Mouse (Mus musculus): ENCODE measurements around the gene Kctd11.
"Not testable (repeated sequence)": the region's sequence is repeated elsewhere in the genome, so short reads cannot be mapped to it uniquely, and the experiment has no call there.

The Kctd11 gene

DNA sequence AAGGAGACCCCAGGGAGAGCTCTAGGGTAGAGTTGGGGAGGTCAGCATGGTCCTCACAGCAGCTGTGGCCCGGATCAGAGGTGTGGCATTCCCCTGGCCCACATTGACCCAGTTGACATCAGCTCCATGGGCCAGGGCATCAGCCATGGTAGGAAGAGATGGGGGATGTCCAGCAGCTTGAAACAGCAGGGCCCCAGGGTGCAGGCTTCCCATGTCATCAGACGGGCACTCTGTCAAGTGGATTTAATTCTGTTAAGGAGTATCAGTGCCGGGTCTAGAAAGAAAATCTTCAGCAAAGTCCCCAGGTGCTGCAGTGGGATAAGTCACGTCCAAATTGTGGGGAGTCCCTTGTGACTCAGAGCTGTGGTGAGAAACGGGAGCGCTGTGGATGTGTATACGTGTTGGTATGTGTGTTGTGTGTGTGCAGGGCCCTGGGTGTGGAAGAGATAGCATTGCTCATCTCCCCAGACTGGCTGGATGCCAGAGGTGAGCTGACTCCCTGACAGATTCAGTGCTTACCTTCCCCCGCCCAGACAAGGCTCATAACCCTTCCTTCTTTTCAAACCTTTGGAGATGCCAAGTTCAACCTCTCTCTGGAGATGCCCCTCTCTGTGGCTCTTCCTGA, 2.4 kb upstream of the Kctd11 start:
- in situ Hi-C loops (cut with MboI; ENCODE audit: unreplicated experiment in 2 of 2), result loop anchor here (5.0 kb wide), 1 partner anchor 39 kb away; the partner anchor contains the start of gene Eif5a (in 2 of the 2)

DNA sequence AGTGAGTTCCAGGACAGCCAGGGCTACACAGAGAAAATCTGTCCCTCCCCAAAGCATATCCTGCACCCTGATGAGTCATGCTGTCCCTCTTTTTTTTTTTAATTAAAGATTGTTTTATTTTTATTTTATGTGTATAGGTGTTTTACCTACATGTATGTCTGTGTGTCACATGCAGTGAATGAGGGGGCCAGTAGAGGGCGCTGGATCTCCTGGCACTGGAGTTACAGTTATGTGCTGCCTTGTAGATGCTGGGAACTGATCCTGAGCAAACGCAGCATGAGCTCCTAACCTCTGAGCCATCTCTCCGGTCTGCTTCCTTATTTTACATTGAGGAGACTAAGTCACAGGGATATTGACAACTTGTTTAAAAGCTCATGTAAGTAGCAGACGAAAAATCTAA, 1.9 kb upstream of the Kctd11 start:
- in situ Hi-C loops (cut with MboI; ENCODE audit: unreplicated experiment in 2 of 2), result loop anchor here (5.0 kb wide), 1 partner anchor 39 kb away; the partner anchor contains the start of gene Eif5a (in 2 of the 2)

DNA sequence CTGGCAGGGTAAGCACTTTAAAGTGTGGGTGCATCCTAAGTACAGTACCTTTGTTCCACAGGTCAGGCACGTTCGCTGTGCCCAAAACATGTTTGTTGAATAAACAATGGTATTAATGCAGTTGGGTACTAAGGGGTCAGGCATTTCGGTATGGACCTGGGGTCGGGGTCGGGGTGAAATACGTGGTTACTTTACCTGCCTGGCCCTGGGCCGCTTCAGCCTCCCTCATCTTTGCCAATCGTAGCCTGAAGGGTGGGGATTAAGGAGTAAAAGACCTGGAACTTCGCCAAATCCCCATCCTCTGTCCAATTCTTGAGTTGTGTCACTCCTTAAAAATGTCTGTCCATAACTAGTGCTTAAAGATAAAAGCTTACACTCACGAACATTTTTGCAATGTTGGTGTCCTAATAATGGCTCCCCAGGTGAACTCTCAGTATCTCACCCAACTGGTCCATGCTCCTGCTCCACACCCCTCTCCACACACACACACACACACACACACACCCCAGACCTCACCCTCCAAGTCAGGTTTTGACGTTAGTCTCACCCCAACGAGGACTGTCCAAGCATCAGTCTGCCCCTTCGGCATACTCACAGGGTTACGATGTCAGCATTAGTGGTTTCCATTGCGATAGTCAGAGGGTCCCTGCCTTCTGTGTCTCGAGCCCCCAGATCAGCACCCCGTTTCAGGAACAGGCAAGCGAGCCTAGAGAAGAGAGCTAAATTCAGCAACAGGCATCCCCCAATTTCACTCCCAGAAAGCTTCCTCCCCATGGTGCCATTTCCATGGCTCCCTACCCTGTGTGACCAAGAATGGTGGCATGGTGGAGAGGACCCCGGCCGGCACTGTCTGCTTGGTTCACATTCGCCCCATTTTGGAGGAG, 823 bp upstream of the Kctd11 start:
- in situ Hi-C loops (cut with MboI; ENCODE audit: unreplicated experiment in 2 of 2), result loop anchor here (5.0 kb wide), 1 partner anchor 40 kb away; the partner anchor contains the start of gene Eif5a (in 2 of the 2)

DNA sequence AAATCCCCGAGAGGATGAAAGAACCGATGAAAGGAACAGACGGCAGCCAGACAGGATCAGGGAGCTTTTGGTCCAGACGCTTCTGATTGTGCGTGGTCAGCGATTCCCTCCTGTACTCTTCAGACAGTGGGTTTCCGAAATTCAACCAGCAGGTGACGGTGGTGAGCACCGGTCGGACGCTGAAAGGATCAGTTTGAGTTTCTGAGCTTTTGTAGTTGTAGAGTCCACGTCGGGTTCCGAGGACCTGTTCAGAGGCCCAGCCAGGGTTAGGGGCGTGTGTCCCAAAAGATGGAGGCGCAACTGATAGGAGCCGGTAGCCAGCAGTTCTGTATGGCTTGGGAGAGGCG, 727 bp downstream of the Kctd11 start:
- in situ Hi-C loops (cut with MboI; ENCODE audit: unreplicated experiment in 2 of 2), result loop anchor here (5.0 kb wide), 1 partner anchor 42 kb away; the partner anchor contains the start of gene Eif5a (in 2 of the 2)

DNA sequence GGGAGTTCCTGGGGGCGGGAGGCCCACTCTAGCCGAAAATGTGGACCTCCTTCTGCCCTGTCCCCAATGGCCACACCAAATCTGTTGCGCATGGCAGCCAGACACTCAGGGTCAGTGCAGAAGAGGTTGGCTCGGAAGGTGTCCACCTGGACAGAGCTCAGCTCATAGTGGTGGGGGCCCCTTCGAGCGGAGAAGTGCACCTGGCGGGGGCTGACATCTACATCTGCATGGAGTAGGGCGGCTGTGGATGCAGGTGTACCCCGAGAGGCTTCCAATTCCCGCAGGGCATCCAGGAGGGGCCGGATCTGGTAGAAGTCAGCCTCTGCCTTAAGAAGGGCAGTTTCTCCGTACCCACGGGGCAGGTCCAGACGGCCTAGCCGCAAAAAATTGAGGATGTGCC, 1.5 kb downstream of the Kctd11 start:
- in situ Hi-C loops (cut with MboI; ENCODE audit: unreplicated experiment in 2 of 2), result loop anchor here (5.0 to 10.0 kb wide), 9 partner anchors 43 to 335 kb away; partner anchors contain the start of genes Eif5a (in 2 of the 2), Senp3 (in 2 of the 2), Fgf11 (in 1 of the 2) and Polr2a (in 1 of the 2)

DNA sequence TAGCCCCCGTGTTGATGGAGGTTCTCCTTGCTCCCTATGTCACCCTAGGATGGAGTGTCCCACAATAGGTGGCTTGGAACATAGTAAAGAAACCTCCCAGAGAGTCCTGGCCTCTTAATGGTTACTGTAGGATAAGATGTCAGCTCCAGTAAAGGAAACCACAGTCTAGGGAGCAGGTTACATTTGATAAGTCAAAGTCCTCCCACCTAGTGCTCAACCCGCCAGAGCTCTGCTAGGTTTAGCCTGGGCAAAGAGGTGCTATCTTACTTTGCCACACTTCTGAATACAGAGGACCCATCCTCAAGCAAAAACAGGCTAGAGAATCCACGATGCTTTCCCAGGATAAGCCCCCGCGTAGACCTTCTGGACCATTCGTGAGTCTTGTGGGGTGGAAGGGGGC, 2.3 kb downstream of the Kctd11 start:
- in situ Hi-C loops (cut with MboI; ENCODE audit: unreplicated experiment in 2 of 2), result loop anchor here (5.0 to 10.0 kb wide), 8 partner anchors 72 to 336 kb away; partner anchors contain the start of genes Senp3 (in 2 of the 2), Fgf11 (in 1 of the 2), Polr2a (in 1 of the 2) and Sat2 (in 1 of the 2)

DNA sequence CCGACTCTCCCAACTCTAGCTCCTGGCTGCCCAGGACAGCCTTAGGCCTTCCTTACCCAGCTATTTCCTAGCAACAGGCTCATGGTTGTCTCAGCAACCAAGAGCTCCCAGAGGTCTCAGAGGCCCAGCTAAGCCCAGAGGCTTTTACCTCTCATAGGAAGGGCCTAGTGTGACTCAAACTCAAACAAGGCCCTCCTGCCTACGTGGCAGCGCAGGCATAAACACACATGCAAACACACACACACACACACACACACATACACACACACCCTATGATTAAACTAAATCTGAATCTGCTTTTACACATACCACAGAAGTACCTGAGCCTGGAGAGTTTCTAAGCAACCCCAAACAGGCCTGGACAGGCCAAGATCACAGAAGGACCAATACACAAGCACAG, 2.8 kb downstream of the Kctd11 start:
- in situ Hi-C loops (cut with MboI; ENCODE audit: unreplicated experiment in 2 of 2), result loop anchor here (5.0 to 10.0 kb wide), 8 partner anchors 71 to 336 kb away; partner anchors contain the start of genes Senp3 (in 2 of the 2), Fgf11 (in 1 of the 2), Polr2a (in 1 of the 2) and Sat2 (in 1 of the 2)

DNA sequence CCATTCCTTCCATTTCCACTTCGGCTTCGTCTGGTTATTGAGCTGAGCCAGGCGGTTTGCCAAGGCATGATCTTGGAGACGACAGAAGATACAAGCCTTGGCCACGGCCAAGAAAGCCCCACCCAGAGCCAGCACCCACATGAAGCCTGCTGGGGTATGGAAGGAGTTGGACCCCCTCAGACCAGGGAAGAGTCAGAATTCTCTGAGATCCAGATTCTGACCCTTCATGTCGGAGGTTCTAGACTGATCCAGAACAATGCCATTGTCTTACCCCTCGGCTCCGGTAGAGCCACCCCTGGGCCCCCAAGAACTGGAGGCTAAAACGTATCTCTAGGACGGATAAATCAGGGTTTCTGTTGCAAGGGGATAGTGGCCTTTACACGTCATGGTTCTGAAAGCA, 3.3 kb downstream of the Kctd11 start, which contains the start of gene Tmem95:
Gene Tmem95 (minus strand): TSS at position 141 of the 400 bp plus-strand sequence.
- in situ Hi-C loops (cut with MboI; ENCODE audit: unreplicated experiment in 2 of 2), result loop anchor here (5.0 to 10.0 kb wide), 8 partner anchors 71 to 337 kb away; partner anchors contain the start of genes Senp3 (in 2 of the 2), Fgf11 (in 1 of the 2), Polr2a (in 1 of the 2) and Sat2 (in 1 of the 2)

DNA sequence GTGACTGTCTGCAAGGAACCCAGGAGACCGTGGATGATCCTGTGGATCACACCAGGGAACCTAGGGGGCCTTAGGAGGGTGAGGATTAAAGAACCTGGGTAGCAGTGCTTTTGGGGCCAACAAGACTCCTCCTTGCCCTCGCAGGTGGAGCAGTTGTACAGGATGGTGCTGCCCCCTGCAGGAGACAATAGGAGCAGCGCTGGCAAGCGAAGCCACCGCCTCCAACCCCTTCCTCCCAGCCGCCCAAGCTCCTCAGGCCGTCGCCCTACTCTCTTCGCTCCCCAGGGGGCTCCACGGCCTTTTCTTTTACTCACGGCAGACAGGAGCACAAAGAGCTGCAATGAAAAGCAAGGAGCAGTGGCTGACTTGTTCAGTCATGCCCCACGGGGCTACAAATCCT, 4.3 kb downstream of the Kctd11 start:
- in situ Hi-C loops (cut with MboI; ENCODE audit: unreplicated experiment in 2 of 2), result loop anchor here (5.0 to 10.0 kb wide), 8 partner anchors 70 to 338 kb away; partner anchors contain the start of genes Senp3 (in 2 of the 2), Fgf11 (in 1 of the 2), Polr2a (in 1 of the 2) and Sat2 (in 1 of the 2)

DNA sequence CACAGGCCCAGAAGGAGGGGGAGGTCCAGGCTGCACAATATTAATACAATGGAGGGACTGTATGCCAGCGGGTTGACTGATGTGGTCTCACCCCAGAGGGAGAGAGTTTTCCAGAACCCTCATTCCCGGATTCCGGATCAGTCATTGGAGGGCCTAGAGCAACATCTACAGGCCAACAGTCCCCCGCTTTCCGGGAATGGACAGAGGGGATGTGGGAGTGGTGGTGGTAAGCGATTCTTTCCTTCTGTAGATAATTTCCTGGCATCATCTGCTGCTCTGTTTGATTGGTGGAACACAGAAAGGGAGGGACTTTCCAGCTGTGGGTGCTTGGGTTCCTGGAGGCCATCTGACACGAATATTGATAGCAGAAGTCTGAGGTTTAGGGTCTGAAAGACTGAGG, 5.0 kb downstream of the Kctd11 start:
- in situ Hi-C loops (cut with MboI; ENCODE audit: unreplicated experiment in 2 of 2), result loop anchor here (5.0 to 10.0 kb wide), 8 partner anchors 69 to 339 kb away; partner anchors contain the start of genes Senp3 (in 2 of the 2), Fgf11 (in 1 of the 2), Polr2a (in 1 of the 2) and Sat2 (in 1 of the 2)

DNA sequence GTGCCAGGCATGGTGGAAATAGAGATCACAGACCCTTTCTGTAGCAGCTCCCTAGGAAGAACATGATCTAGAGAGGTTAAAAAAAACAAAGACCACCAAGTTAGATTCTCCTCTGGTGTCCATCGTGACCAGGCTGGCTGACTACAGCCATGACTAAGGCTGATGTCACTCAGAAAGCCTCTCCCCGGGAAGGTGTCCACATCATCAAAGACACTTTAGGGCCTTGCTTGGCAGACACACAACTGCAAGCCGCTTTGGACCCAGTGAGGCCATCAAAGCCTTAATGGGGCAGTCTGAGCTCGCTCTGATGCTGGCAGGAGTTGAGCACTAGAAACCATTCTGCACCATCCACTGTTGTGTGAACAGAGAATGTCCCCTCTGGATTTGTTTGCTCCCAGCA, 8.8 kb downstream of the Kctd11 start:
- in situ Hi-C loops (cut with MboI; ENCODE audit: unreplicated experiment in 2 of 2), result loop anchor here in 1 of 2 experiments (10.0 kb wide), 2 partner anchors 248 to 342 kb away; partner anchors contain the start of genes Sat2 and Slc16a11

DNA sequence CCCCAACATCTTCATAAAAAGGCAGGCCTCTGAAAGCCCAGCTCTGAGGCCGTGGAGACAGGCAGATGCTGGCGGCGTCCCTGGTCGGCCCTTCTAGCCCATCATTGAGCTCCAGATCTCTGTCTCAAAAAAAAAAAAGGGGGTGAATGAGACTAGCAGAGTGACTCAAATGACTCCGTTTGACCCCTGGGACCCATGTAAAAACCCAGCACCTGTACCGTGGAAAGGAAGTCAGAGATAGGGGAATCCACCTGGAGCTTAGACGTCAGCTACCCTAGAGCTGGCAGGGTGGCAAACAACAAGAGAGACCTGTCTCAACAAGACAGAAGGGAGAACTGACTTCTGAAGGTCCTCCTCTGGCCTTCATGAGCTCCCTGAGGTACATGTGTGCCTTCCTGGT, 9.4 kb downstream of the Kctd11 start:
- in situ Hi-C loops (cut with MboI; ENCODE audit: unreplicated experiment in 2 of 2), result loop anchor here in 1 of 2 experiments (10.0 kb wide), 2 partner anchors 247 to 343 kb away; partner anchors contain the start of genes Sat2 and Slc16a11

DNA sequence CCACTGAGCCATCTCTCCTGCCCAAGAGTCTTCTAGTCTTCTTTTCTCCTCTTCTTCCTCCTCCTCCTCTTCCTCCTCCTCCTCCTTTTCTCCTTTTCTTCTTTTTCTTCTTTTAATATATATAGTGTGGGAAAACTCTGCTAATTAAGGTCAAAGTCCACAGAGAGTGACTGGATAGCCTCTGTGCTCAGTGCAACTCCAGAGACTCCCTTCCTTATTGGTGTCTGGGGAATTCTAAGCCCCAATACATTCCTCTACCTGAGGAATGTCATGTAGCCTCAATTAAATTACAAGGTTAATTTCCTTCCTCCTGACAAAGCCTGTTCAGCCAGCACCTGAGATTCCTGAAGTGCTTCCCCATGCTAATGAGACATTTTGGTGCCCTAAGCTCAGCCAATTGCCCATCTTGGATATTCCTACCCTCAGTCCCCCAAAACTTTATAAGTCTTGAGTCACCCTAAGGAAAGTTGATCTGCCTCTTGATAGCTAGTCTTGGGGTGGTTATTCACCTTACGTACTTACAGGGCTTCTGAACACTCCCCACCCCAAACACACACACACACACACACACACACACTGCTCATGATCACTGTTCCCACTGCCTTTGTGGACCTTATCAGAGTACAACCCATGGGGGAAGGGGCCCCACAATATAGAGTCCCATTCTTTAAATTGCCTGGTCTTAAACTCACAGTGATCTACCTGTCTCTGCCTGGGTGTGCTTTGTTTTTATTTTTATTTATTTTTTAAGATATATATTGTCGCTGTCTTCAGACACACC, 10.7 kb downstream of the Kctd11 start:
- in situ Hi-C loops (cut with MboI; ENCODE audit: unreplicated experiment in 2 of 2), result loop anchor here in 1 of 2 experiments (10.0 kb wide), 2 partner anchors 246 to 344 kb away; partner anchors contain the start of genes Sat2 and Slc16a11

DNA sequence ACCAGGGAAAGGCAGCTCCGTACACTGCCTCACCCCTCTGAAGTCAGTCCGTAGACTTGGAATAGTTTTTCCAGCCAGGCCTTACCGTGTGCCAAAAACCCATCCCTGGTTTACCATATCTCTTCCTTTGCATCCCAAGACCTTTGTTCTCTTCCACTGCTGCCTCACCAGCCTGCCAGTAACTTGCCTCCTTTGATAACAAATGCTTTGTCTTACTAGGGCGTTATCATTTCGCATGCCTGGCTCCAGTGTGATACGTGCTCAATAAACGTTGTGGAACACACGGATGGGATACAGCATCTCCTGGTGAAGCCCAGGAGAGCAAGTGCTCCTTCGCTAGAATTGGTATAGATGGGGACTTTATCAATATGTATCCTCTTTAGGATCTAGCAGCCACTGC, 13.9 kb downstream of the Kctd11 start:
- in situ Hi-C loops (cut with MboI; ENCODE audit: unreplicated experiment in 2 of 2), result no loop called here

DNA sequence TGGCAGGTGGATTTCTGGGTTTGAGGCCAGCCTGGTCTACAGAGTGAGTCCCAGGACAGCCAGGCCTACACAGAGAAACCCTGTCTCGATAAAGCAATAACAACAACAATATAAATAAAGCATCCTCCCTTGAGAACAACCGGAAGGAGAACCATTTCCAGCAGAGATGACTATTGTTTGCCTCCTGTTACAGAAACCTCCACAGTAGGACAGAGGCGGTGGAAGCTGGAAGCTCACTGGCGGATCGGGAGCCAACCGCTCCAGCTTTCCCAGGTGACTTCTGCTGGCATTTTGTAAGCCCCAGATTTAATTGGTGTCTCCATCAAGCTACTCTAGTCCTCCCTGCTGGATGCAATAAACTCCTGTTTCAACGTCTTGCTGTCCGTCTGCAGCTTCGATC, 15.6 kb downstream of the Kctd11 start:
- in situ Hi-C loops (cut with MboI; ENCODE audit: unreplicated experiment in 2 of 2), result no loop called here

DNA sequence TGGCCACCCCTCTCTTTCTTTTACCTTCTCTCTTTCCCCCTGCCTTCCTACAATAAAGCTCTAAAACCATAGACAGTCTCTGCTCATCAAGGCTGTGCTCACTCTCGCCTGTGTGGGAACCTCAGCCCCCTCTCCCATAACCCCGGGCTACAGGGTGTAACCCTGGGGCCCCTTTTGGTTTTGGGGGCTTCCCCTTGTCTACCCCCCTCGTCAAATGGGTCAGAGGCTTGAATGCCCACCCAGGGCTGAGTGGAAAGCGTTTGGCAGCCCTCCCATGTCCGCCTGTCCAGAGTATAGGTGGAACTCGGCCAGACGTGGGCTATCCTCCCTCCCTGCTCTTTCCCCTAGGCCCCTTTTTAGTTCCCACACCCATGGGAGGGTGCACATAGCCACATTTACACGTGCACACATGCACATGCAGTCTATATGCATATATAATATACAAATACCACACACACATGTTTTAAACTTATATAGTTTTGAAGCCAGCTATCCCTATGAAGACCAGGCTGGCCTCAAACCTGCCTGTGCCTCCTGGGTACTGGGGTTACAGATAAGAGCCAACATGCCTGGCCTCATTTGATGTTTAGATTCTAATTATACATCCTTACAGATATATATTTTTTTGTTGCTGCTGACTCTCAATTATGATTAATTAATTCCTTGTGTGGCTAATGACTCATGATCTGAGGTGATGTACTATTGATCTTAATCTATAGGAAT, 16.9 kb downstream of the Kctd11 start:
- in situ Hi-C loops (cut with MboI; ENCODE audit: unreplicated experiment in 2 of 2), result no loop called here

DNA sequence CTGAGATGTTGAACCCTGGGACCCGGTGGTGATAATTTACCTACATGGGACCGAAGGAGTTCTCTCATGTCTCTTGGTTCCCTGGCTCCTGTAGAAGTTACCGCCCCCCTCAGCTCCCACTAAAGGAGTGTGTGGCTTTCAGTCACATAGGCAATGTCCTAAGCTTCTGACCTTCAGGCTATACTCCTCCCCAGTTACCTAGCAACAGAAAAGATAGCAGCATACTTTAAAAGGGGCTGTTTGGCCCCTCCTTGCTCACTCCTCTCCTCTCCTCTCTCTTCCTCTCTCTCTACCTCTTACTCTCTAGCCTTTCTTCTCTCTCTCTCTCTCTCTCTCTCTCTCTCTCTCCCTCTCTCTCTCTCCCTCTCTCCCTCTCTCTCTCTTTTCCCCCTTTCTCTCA, 17.5 kb downstream of the Kctd11 start:
- in situ Hi-C loops (cut with MboI; ENCODE audit: unreplicated experiment in 2 of 2), result not testable (repeated sequence)

DNA sequence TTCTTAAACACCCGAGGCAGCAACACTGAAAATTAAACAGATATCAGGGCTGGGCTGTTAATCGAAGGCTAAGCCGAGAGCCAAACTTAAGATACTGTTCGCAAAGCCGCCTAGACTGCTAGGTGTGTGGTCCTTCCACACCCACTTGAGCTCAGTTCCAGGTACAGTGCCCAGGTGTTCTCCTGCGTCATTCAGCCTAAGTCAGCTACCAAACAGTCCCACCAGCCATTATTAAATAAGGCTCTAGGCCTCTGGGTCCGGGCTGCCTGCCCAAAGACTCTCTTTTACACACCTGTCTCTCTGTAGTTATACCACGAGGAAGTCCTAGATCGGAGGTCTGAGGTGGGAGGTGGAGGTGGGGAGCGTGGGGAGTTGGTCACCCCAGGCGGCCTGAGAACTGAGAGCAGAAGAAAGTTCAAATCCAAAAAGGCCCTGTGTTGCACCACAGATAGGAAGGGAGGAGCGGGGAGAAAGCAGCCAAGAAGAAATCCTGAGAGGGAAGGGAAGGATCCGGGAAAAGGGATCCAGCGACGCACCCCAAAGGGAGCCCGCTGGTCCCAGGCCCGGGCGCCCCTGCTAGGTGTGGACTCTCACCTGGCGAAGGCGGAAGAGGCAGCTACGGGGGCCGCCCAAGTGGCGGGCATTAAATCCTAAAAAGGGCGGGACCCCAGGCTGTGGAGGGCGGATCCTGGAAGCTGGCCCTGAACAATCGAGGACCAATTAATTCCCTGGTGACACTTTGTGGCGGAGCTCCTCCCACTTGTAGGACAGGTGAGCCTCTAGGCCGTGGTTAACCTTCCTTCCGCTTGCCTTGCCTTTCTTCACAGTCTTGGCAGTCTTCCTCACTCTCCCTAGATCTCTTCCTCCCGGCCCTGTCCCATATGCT, 22.9 kb downstream of the Kctd11 start, which contains the start of gene Tnk1:
Gene Tnk1 (minus strand): TSS at position 618 of the 886 bp plus-strand sequence.
- in situ Hi-C loops (cut with MboI; ENCODE audit: unreplicated experiment in 2 of 2), result no loop called here

Measured in v-Abl transformed pro-B cells (cell line).